Mouse (Mus musculus): ENCODE data around the gene Taz.
A peak's percentile ranks its signal among the peaks of the same experiment; 100 is the strongest.

Gene Taz

GRCm38 (mm10) chrX:74281041-74281731, 526 bp upstream of the Taz start:
- no peak for DNase-seq

DNA sequence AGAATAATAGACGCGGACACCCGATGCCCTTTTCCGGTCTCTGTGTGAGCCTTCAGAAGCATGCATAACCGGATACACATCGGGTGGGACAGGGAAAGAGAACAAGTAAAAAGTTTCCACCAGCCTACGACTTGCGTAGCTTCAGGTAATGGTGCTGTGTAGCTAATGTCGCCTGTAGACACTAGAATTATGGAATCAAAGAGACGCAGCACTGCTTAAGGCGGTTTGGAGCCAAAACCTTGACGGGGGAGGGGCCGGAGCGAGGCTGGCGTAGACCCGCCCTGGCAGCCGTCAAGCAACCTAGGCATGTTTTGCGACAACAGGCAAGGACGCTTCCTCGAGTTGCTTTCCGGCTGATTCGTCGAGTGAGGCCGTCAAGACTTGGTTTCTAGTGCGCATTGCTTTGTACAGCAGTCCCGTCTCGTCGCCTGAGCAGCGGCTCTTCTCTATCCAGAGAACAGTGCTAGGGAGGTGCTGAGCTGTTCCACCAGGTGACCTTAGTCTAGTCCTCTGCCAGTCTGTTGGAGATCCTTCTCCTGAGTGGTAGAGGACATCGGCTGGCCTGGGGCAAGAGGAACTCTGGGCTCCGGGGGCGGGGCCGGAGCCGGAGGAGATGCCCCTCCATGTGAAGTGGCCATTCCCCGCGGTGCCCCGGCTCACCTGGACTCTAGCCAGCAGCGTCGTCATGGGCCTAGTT, 831 bp downstream of the Taz start:
- peak; percentile 93 for DNase-seq

DNA sequence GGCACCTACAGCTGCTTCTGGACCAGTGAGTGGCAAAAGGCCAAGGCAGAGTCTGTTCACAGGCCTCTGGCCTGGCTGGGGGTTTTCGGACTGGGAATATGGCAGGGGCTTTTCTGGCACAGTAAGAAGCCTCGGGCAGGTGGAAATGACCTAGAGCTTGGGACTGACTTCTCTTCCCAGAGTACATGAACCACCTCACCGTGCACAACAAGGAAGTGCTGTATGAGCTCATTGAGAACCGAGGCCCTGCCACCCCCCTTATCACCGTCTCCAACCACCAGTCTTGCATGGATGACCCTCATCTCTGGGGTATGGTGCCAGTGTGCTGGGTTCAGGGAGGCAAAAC, 1.4 kb downstream of the Taz start:
- DNase-seq, result no peak

DNA sequence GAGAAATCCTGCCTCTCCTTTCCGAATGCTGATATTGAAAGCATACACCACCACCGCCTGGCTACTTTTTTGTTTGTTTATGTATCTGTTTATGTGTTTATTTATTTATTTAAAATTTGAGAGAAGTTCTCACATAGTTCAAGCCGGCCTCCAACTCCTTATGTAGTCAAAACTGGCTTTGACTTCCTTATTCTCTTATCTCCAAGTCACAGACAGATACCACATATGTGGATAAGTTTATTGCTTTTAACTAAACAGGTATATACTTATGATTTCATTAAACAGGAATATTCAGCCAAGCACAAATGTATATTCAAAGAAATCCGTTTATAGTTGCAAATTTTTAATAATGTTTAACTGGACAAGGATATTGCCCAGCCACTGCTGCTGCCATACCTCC, 11.7 kb downstream of the Taz start:
- no peak for DNase-seq

GRCm38 (mm10) chrX:74296538-74297448, 15.1 kb downstream of the Taz start, which contains the start of gene Atp6ap1:
TSS of gene Atp6ap1 (plus strand) at chrX:74297097.
- DNase-seq, result peak; percentile 97

GRCm38 (mm10) chrX:74298348-74298747, 16.6 kb downstream of the Taz start:
- no peak for DNase-seq

GRCm38 (mm10) chrX:74299721-74300120, 18.0 kb downstream of the Taz start:
- DNase-seq, result no peak

- DNase-seq, result peak; percentile 76
Measured at GRCm38 (mm10) chrX:74304867-74305700, 23.4 kb downstream of the Taz start, which contains the start of gene Gdi1. TSS of gene Gdi1 (plus strand) at chrX:74304998.

DNA sequence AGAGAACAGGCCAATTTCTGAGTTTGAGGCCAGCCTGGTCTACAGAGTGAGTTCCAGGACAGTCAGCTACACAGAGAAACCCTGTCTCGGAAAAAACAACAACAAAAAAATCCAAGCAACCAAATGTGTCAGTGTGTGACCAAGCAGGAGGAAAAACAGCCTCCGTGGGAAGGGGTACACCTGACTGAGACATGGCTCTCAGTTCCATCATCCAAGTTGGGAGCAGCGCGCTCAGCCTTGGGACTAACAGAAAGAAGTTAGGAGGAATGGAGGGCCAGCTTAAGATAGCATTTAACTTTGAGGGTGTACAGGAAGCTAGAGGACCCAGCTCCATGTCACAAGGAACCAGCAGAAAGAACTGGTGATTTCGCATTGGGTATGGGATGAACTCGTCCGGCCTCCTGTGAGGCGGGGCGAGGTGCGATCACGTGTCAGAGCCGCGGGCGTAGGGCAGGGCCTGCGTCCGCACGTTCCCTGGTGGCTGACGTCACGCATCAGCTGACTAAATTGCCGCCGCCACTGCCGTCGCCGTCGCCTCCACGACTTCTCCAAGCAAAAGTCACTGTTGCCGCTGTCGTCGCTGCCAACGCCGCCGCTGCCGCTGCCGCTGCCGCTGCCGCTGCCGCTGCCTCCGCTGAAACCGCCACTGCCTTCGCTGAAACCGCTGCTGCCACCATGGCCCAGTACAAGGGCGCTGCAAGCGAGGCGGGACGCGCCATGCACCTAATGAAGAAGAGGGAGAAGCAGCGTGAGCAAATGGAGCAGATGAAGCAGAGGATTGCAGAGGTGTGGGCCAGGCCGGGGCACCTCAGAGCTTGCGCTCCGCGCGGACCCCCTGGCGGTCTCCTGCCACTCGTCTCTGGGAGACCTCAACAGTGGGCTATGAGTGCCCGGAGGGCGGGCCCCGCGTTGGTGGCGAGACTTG, 31.1 kb downstream of the Taz start, which contains the start of gene Fam50a:
Gene Fam50a (plus strand): TSS at position 494 of the 925 bp plus-strand sequence.
- DNase-seq, result peak; percentile 94

DNA sequence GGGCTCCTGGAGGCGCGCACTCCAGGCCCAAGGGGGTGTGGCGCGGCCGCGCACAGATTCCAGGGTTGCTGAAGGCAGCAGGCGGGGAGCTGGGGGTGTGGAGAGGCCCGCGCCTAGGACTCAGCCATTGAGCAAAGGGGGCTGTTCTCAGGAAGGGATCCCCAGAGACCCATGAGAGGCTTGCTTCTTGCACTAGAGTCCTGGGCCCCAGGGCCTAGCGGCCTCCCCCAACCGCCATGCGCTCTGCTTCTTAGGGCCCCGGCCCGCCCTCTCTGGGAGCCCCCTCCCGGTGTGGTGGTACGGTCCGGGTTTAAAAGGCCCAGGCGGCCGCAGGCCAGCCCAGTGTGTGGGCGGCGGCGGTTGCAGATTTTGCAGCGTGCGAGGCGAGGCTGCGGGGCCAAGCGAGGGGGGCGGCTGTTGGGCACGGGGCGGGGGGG, 47.0 kb downstream of the Taz start, which contains the start of gene Plxna3:
Gene Plxna3 (plus strand): TSS at position 342 of the 437 bp plus-strand sequence.
- peak; percentile 74 for DNase-seq

DNA sequence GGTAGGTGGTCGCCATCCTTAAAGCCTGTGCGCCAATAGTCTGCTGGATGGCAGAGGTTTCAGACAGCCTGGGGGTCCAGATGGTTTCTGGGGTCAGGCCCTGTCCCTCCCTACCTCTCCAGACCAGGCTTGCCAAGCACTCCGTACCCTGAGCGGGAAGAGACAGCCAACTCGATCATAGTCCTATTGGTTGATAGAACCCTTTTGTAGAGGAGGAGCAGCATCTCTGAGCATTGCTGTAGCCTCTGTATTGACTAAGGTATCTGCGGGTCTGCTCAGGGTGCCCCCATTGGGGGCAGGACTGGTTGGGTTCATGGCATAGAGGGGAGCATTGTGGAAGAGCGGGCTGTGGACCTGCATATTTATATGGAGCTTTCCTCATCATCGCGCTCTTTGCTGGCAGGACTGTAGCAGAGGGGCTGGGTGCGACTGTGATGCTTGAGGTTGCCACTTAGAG, 47.5 kb downstream of the Taz start:
- DNase-seq, result no peak

DNA sequence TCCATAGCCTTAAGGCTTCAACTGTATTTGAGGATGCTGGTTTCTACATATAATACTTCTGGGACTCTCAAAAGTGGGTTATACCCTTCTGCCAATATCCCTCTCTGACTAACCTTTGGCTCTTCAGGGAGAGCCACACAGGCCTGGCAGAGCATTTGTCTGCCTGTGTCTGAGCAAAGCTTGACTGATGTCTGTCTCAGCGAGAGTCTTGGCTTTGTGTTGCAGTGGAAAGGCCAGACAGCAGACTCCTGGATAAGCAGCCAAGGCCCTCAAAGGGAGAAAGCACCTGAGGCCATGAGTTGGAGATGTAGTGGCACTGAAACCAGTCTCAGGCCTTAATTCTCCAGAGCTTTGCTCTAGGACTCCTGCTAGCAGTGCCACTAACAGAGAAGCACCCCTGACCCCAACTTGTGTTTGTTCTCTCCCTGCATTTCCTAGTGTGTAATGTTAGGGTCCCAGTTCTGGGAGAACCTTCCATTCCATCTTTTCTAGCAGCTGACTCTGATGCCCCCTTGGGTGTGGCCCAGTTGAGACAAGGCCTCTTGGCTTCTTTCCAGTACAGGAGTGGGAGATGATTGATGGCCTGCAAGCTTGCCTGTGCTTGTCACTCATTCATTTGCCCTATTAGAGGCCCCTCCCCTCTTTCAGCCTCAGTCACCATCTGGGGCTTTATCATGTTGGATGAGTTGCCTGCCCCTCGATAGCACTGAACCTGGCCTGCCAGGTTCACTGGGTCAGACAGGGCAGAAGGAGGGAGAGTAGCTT, 48.6 kb downstream of the Taz start:
- no peak for DNase-seq
